Mouse (Mus musculus) brain, embryonic 14.5 days (tissue): Measurements from ENCODE around the gene Acsl1. TPM values are rescaled to one million over a fixed set of nuclear protein-coding genes. Genes with fewer than 3 reads are reported as not detected.

Experiments
- DNase-seq: peaks from one replicate; pipeline ENCODE4 v3.0.0-alpha.2; 2011; ENCODE audit warnings: low read depth
- CTCF ChIP-seq: fragments of 200-500 bp; IDR thresholded peaks from 2 replicates; pipeline ENCODE4 v1.5.1; 2012; ENCODE audit warnings: inconsistent platforms, mild to moderate bottlenecking, moderate library complexity, borderline replicate concordance; ENCODE audit not compliant: insufficient read depth, insufficient read length; ENCODE audit errors: extremely low read depth
- POLR2A ChIP-seq: fragments of 200-500 bp; IDR thresholded peaks from 2 replicates; pipeline ENCODE4 v1.6.1; 2012; ENCODE audit warnings: mild to moderate bottlenecking, inconsistent platforms, borderline replicate concordance; ENCODE audit not compliant: poor library complexity, insufficient read depth, insufficient read length, severe bottlenecking; ENCODE audit errors: extremely low read depth
- polyA plus RNA-seq: library from polyadenylated mRNA; depleted of rRNA; stranded (reverse); fragments of >200 nt; gene quantifications from 2 replicates; pipeline ENCODE4 v1.2.3, GENCODE M21; 2012

The Acsl1 gene
- polyA plus RNA-seq, 1 experiment, result 17.7 TPM

GRCm38 (mm10) chr8:46502333-46503071 is 31.7 kb downstream of the Acsl1 start:
- TF ChIP-seq CTCF, result no peak
- TF ChIP-seq POLR2A, result no peak
- DNase-seq, result peak; percentile 25

- DNase-seq, result no peak
- TF ChIP-seq POLR2A, result no peak
- no peak for TF ChIP-seq CTCF
Observed at GRCm38 (mm10) chr8:46503072-46503695, 32.3 kb downstream of the Acsl1 start.

- TF ChIP-seq CTCF (no peak), POLR2A (no peak)
Observed at GRCm38 (mm10) chr8:46504196-46504595, 33.4 kb downstream of the Acsl1 start.

GRCm38 (mm10) chr8:46508488-46509395 is 37.9 kb downstream of the Acsl1 start:
- TF ChIP-seq POLR2A, result no peak
- no peak for TF ChIP-seq CTCF
- DNase-seq, result no peak

More at GRCm38 (mm10) chr8:46504196-46504595, 33.4 kb downstream of the Acsl1 start:
- no peak for DNase-seq

GRCm38 (mm10) chr8:46509474-46509873 is 38.6 kb downstream of the Acsl1 start:
- no peak for DNase-seq
- no peak for TF ChIP-seq POLR2A
- TF ChIP-seq CTCF, result no peak

GRCm38 (mm10) chr8:46511336-46511735 is 40.5 kb downstream of the Acsl1 start:
- no peak for DNase-seq

GRCm38 (mm10) chr8:46512538-46512937 is 41.7 kb downstream of the Acsl1 start:
- no peak for TF ChIP-seq CTCF
- no peak for TF ChIP-seq POLR2A
- DNase-seq, result no peak

More at GRCm38 (mm10) chr8:46511336-46511735, 40.5 kb downstream of the Acsl1 start:
- TF ChIP-seq POLR2A (no peak), CTCF (no peak)

GRCm38 (mm10) chr8:46514027-46514426 is 43.2 kb downstream of the Acsl1 start:
- TF ChIP-seq POLR2A (no peak), CTCF (no peak)
- no peak for DNase-seq

GRCm38 (mm10) chr8:46520667-46521066 is 49.8 kb downstream of the Acsl1 start:
- DNase-seq, result no peak
- TF ChIP-seq POLR2A, result no peak
- TF ChIP-seq CTCF, result no peak

GRCm38 (mm10) chr8:46526098-46526497 is 55.3 kb downstream of the Acsl1 start:
- no peak for DNase-seq
- TF ChIP-seq POLR2A (no peak), CTCF (no peak)

- TF ChIP-seq CTCF (no peak), POLR2A (no peak)
- DNase-seq, result peak; percentile 61
Observed at GRCm38 (mm10) chr8:46526821-46527220, 56.0 kb downstream of the Acsl1 start.

GRCm38 (mm10) chr8:46529508-46529907 is 58.7 kb downstream of the Acsl1 start:
- TF ChIP-seq CTCF, result no peak
- TF ChIP-seq POLR2A, result no peak

GRCm38 (mm10) chr8:46530541-46530940 is 59.7 kb downstream of the Acsl1 start:
- no peak for TF ChIP-seq POLR2A
- TF ChIP-seq CTCF, result no peak
- no peak for DNase-seq

More at GRCm38 (mm10) chr8:46529508-46529907, 58.7 kb downstream of the Acsl1 start:
- DNase-seq, result no peak
